Mouse (Mus musculus) olfactory bulb, adult 2 months (tissue): ENCODE measurements around the gene Fkrp. TPM values are rescaled to one million over a fixed set of nuclear protein-coding genes. Genes with fewer than 3 reads are reported as not detected.

Source experiments
- H3K27ac ChIP-seq: fragments of 200-500 bp; 2 replicates; pipeline ENCODE4 v1.5.1; 2012; ENCODE audit warnings: low read depth, low read length; ENCODE audit not compliant: insufficient read depth
- H3K4me1 ChIP-seq: fragments of 200-500 bp; 2 replicates; pipeline ENCODE4 v1.6.1; 2012; ENCODE audit warnings: low read length; ENCODE audit not compliant: control insufficient read depth, insufficient read depth
- H3K4me3 ChIP-seq: fragments of 200-500 bp; 2 replicates; pipeline ENCODE4 v1.5.1; 2012; ENCODE audit warnings: mild to moderate bottlenecking, low read depth, low read length, moderate library complexity; ENCODE audit not compliant: insufficient read depth
- CTCF ChIP-seq: fragments of 200-500 bp; IDR thresholded peaks from 2 replicates; pipeline ENCODE4 v1.5.1; 2012; ENCODE audit warnings: low read depth, mild to moderate bottlenecking, low read length, moderate library complexity; ENCODE audit not compliant: insufficient read depth
- POLR2A ChIP-seq: fragments of 200-500 bp; IDR thresholded peaks from 2 replicates; pipeline ENCODE4 v1.6.1; 2012; ENCODE audit warnings: mild to moderate bottlenecking, low read depth, low read length, moderate library complexity; ENCODE audit not compliant: insufficient read depth
- WGBS: fragments of 180-500 bp; shearing (Covaris S2); methylation state at CpG from one replicate; pipeline ENCODE4 v1.1.7; 2018; 5-methylcytosine and 5-hydroxymethylcytosine counted together
- polyA plus RNA-seq: library from polyadenylated mRNA; stranded (reverse); fragments of >200 nt; gene quantifications from 2 replicates; pipeline ENCODE4 v1.2.4, GENCODE M21; 2012; ENCODE audit warnings: low replicate concordance; ENCODE audit not compliant: missing spikeins, insufficient read depth, insufficient read length

The Fkrp gene
- polyA plus RNA-seq = not detected in 2 replicates

- H3K4me1 ChIP-seq = peaks cover 28% of the 10 kb centered on the region
- no peak for TF ChIP-seq CTCF
- no peak for TF ChIP-seq POLR2A
- WGBS = 1% methylated on average over 64 of the region's 64 CpGs
- peak within 1 kb of the TSS; percentile 76 for H3K4me3 ChIP-seq
- peak within 1 kb of the TSS; percentile 88 for H3K27ac ChIP-seq
Observed at GRCm38 (mm10) chr7:16816475-16817122, at the start of gene Fkrp. Fkrp (minus strand) TSS chr7:16816732.

DNA sequence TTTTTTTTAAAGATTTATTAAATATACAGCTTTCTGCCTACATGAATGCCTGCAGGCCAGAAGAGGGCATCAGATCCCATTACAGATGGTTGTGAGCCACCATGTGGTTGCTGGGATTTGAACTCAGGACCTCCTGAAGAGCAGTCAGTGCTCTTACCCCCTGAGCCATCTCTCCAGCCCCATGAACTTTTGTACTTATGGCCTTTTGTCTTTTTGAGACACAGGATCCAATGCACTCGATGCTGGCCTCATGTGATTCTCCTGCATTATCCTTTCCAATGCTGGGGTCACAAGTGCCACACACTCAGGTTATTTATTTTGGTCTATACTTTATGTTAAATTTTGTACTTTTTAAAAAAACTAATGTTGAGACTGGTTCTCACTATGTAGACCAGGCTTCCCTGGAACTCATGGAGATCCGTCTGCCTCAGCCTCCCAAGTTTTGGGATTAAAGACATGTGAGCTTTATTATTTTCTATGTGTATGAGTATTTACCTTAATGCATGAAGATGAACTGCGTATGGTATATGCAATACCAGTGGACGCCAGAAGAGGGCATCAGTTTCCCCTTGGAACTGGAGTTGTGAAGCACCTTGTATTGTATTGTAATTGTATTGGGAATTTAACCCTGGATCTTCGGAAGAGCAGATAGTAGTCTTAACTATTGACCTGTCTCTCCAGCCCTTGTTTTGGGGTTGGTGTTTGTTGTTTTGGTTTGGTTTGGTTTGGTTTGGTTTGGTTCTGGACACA lies 43.5 kb upstream of the Fkrp start:
- H3K4me3 ChIP-seq = no peak overlapping the region
- peaks cover 3% of the 10 kb centered on the region; the same call in 1 of the 2 replicates for H3K4me1 ChIP-seq
- TF ChIP-seq POLR2A (no peak), CTCF (no peak)
- 24% methylated on average over 5 of the region's 5 CpGs for WGBS
- H3K27ac ChIP-seq = no peak overlapping the region

- no peak overlapping the region for H3K27ac ChIP-seq
- H3K4me1 ChIP-seq = no peaks in the 10 kb centered on the region
- TF ChIP-seq CTCF (peak; percentile 72), POLR2A (no peak)
- peak overlapping the region; percentile 37 for H3K4me3 ChIP-seq
- 21% methylated on average over 17 of the region's 17 CpGs for WGBS
Observed at GRCm38 (mm10) chr7:16858336-16858735, 41.8 kb upstream of the Fkrp start.

DNA sequence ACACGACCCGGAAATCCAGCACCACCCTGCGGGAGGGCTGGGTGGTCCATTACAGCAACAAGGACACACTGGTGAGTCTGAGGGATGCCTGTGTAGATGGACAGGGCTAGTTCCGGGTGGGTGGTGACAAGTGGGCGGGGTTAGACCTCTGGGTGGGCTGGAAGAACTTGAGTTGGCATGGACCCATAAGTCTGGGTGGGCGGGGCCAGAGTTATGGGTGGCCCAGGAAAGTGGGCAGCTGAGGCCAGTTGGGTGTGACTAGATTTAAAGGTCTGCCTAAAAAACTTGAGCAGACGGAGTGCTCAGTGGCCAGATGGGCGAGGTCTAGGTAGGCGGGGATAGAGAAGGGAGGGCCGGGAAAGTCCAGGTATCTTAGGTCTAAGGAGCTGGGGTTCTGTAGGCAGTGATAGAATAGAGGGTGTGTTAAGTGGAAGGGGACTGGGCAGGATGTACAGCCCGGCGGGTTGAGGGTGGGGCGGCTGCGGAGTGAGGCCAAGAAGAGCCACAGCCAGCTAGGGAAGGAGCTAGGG lies 36.8 kb upstream of the Fkrp start:
- 84% methylated on average over 14 of the region's 14 CpGs for WGBS
- no peak overlapping the region for H3K27ac ChIP-seq

DNA sequence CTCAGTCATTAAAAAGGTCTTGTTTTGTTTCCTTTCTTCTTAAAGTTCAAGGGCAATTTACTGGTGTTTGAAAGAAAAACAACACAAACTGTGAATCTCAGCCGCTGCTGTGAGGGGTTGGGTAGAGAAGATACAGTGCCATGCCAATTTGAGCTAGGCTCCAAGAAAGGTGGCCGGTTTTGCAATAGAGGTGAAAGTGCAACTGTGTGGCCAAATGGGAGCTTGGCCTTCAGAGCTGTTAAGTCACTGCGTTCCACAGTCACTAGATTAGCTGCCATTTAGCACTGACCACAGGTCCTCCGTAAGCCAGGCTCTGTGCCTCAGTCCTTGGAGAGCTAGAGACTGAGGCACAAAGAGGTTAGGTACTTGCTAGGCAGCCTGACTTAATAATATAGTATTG lies 35.1 kb upstream of the Fkrp start:
- no peak overlapping the region for H3K4me3 ChIP-seq
- H3K4me1 ChIP-seq = peaks cover 5% of the 10 kb centered on the region
- TF ChIP-seq POLR2A (no peak), CTCF (no peak)
- 93% methylated on average over 4 of the region's 4 CpGs for WGBS
- no peak overlapping the region for H3K27ac ChIP-seq

More for the DNA sequence above, 36.8 kb upstream of the Fkrp start:
- Histone ChIP-seq H3K4me1 (peaks cover 5% of the 10 kb centered on the region), H3K4me3 (no peak overlapping the region)
- TF ChIP-seq POLR2A = no peak
- TF ChIP-seq CTCF = no peak

DNA sequence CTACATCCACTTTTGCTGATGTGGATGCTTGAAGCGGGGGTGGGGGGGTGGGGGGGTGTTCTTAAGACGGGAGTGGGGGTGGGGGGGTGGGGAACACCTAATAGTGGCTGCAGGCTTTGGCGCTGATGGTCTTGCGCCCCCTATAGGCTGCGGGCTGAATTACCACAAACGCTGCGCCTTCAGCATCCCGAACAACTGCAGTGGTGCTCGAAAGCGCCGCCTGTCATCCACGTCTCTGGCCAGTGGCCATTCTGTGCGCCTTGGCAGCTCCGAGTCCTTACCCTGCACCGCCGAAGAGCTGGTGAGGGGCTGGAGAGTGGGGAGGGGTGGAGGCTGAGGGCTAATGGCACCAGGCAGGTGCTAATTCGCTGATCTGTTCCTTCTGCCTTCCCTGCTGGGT lies 32.0 kb upstream of the Fkrp start:
- 19% methylated on average over 17 of the region's 17 CpGs for WGBS
- H3K4me3 ChIP-seq = no peak overlapping the region
- no peak overlapping the region for H3K27ac ChIP-seq
- peaks cover 21% of the 10 kb centered on the region for H3K4me1 ChIP-seq
- TF ChIP-seq CTCF (peak; percentile 49; the same call in 1 of the 2 replicates), POLR2A (no peak)

DNA sequence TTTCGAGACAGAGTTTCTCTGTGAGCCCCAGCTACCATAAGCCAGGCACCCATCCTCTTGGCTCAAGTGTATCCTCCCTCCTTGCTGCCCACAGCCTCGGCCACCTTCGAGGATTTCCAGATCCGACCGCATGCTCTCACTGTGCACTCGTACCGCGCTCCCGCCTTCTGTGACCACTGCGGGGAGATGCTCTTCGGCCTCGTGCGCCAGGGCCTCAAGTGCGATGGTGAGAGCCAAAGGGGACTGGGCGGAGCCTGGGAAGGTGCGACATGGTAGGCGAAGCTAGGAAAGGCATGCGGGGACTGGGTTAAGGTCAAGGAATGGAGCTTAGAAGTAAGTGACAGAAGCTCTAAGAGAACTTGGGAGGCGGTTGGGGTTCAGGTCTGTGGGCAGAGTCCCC lies 31.0 kb upstream of the Fkrp start:
- no peak for TF ChIP-seq POLR2A
- TF ChIP-seq CTCF = no peak
- WGBS = 91% methylated on average over 19 of the region's 19 CpGs
- Histone ChIP-seq H3K4me1 (peaks cover 27% of the 10 kb centered on the region), H3K4me3 (no peak overlapping the region), H3K27ac (no peak overlapping the region)

GRCm38 (mm10) chr7:16846775-16847174 lies 30.2 kb upstream of the Fkrp start:
- H3K4me3 ChIP-seq = no peak overlapping the region
- H3K27ac ChIP-seq = no peak overlapping the region
- 97% methylated on average over 5 of the region's 5 CpGs for WGBS
- peaks cover 32% of the 10 kb centered on the region for H3K4me1 ChIP-seq
- TF ChIP-seq CTCF (no peak), POLR2A (no peak)

- no peak for TF ChIP-seq CTCF
- TF ChIP-seq POLR2A = no peak
- WGBS = 55% methylated on average over 10 of the region's 10 CpGs
- H3K27ac ChIP-seq = no peak overlapping the region
- no peak overlapping the region; the same call in 1 of the 2 replicates for H3K4me3 ChIP-seq
- peaks cover 35% of the 10 kb centered on the region for H3K4me1 ChIP-seq
Observed at GRCm38 (mm10) chr7:16845820-16846167, 29.3 kb upstream of the Fkrp start.
